Mouse (Mus musculus) liver, postnatal 0 days (tissue): ENCODE measurements around the gene Wwox.

ENCODE experiments used
- CTCF ChIP-seq: sonication (generic); IDR thresholded peaks from 2 replicates; pipeline ENCODE4 v1.5.1; 2016; ENCODE audit warnings: antibody characterized with exemption, low read depth
- EP300 ChIP-seq: IDR thresholded peaks from 2 replicates; pipeline ENCODE4 v1.6.1; 2016; ENCODE audit warnings: antibody characterized with exemption, low read depth, mild to moderate bottlenecking

DNA sequence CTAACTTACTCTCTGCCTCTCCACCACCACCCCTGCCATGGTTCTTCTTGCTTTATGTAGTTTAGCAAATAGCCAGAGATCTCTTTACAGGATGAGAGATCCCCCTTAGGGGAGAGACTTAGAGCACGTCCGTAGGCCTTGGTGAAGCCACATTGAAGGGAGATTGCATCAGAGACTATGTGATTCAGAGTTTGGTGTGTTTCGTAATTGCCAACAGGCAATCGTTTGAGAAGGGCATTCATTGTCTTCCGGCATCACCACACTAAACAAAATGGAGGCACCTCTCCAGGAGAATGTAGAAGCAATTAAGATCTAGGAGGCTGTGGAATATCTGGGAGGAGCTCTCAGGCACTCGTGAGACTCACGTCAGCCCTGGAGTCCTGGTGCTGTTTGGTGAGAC, 408.2 kb downstream of the Wwox start:
- TF ChIP-seq CTCF: no peak
- no peak for TF ChIP-seq EP300
